Mouse (Mus musculus) midbrain, embryonic 14.5 days (tissue): ENCODE results near the gene Mtfmt. TPM values are rescaled to one million over a fixed set of nuclear protein-coding genes. Genes with fewer than 3 reads are reported as not detected.

Experiments
- ATAC-seq: fragments of 200-750 bp; cut with Nextera tagmentation; 2 replicates; pipeline ENCODE4 v1.8.0; 2017; ENCODE audit warnings: moderate number of reproducible peaks, moderate library complexity; ENCODE audit not compliant: low FRiP score, low TSS enrichment
- DNase-seq: peaks from one replicate; pipeline ENCODE4 v3.0.0-alpha.2; 2015
- H3K27ac ChIP-seq: fragments of 300-500 bp; sonication (generic); replicated peaks from 2 replicates; pipeline ENCODE4 v1.5.1; 2014; ENCODE audit warnings: mild to moderate bottlenecking, low read depth, low read length, moderate library complexity
- H3K27me3 ChIP-seq: fragments of 300-500 bp; sonication (generic); 2 replicates; pipeline ENCODE4 v1.6.1; 2014; ENCODE audit warnings: low read length, control low read depth, mixed read lengths; ENCODE audit not compliant: control insufficient read depth, insufficient read depth
- H3K36me3 ChIP-seq: fragments of 300-500 bp; sonication (generic); 2 replicates; pipeline ENCODE4 v1.6.1; 2014; ENCODE audit warnings: low read length, control low read depth; ENCODE audit not compliant: control insufficient read depth, insufficient read depth
- H3K4me1 ChIP-seq: fragments of 300-500 bp; sonication (generic); 2 replicates; pipeline ENCODE4 v1.6.1; 2014; ENCODE audit warnings: mild to moderate bottlenecking, antibody characterized with exemption, low read length, control low read depth; ENCODE audit not compliant: control insufficient read depth, insufficient read depth
- H3K4me2 ChIP-seq: fragments of 300-500 bp; sonication (generic); 2 replicates; pipeline ENCODE4 v1.6.1; 2014; ENCODE audit warnings: mild to moderate bottlenecking, low read length, moderate library complexity
- H3K4me3 ChIP-seq: fragments of 300-500 bp; sonication (generic); replicated peaks from 2 replicates; pipeline ENCODE4 v1.5.1; 2014; ENCODE audit warnings: low read depth, low read length
- H3K9ac ChIP-seq: fragments of 300-500 bp; sonication (generic); replicated peaks from 2 replicates; pipeline ENCODE4 v1.6.1; 2014; ENCODE audit warnings: mild to moderate bottlenecking, low read length, moderate library complexity
- H3K9me3 ChIP-seq: fragments of 300-500 bp; sonication (generic); 2 replicates; pipeline ENCODE4 v1.6.1; 2016; ENCODE audit warnings: low read length, control low read depth, mixed read lengths; ENCODE audit not compliant: control insufficient read depth
- WGBS: fragments of 180-500 bp; shearing (Covaris S2); extraction: QIAGEN DNeasy Blood & Tissue Kit; methylation state at CpG from one replicate; pipeline ENCODE4 v1.1.7; 2014; 5-methylcytosine and 5-hydroxymethylcytosine counted together
- polyA plus RNA-seq: library from polyadenylated mRNA; unstranded; fragments of >200 nt; fragmentation: Nextera tagmentation; extraction: Ambion mirVana; gene quantifications from 2 replicates; pipeline ENCODE4 v1.2.1, GENCODE M21; 2014

Mtfmt gene
- polyA plus RNA-seq, 1 experiment from 2014 or later, result 23.5 TPM

- no peaks in the 10 kb centered on the region for H3K4me1 ChIP-seq
- H3K4me2 ChIP-seq, result no peak overlapping the region
- H3K27me3 ChIP-seq, result no peaks in the 10 kb centered on the region
- DNase-seq (no peak), ATAC-seq (no peak)
- H3K4me3 ChIP-seq, result no peak overlapping the region
- no peaks in the 10 kb centered on the region for H3K9me3 ChIP-seq
- H3K9ac ChIP-seq, result no peak overlapping the region
- no peaks in the 10 kb centered on the region for H3K36me3 ChIP-seq
- 76% methylated on average over 3 of the region's 3 CpGs for WGBS
- H3K27ac ChIP-seq, result no peak overlapping the region
Observed at GRCm38 (mm10) chr9:65419633-65420032, 15.9 kb upstream of the Mtfmt start.

- no peak within 1 kb of the TSS for H3K4me2 ChIP-seq
- H3K9me3 ChIP-seq, result no peaks in the 10 kb centered on the region
- no peak for DNase-seq
- no peaks in the 10 kb centered on the region for H3K4me1 ChIP-seq
- H3K27me3 ChIP-seq, result no peaks in the 10 kb centered on the region
- H3K27ac ChIP-seq, result no peak within 1 kb of the TSS
- no peaks in the 10 kb centered on the region for H3K36me3 ChIP-seq
- no peak for ATAC-seq
- WGBS, result 86% methylated on average over 11 of the region's 11 CpGs
- no peak within 1 kb of the TSS for H3K4me3 ChIP-seq
- H3K9ac ChIP-seq, result no peak within 1 kb of the TSS
Observed at GRCm38 (mm10) chr9:65422760-65423501, 12.7 kb upstream of the Mtfmt start, which contains the start of gene Slc51b. Slc51b (minus strand) TSS chr9:65422955.

- Histone ChIP-seq H3K4me2 (no peak overlapping the region), H3K9ac (no peak overlapping the region), H3K4me3 (no peak overlapping the region), H3K27me3 (no peaks in the 10 kb centered on the region), H3K36me3 (no peaks in the 10 kb centered on the region), H3K9me3 (no peaks in the 10 kb centered on the region), H3K4me1 (no peaks in the 10 kb centered on the region), H3K27ac (no peak overlapping the region)
- 58% methylated on average over 3 of the region's 3 CpGs for WGBS
- DNase-seq (no peak), ATAC-seq (no peak)
Observed at GRCm38 (mm10) chr9:65424393-65424792, 11.2 kb upstream of the Mtfmt start.

DNA sequence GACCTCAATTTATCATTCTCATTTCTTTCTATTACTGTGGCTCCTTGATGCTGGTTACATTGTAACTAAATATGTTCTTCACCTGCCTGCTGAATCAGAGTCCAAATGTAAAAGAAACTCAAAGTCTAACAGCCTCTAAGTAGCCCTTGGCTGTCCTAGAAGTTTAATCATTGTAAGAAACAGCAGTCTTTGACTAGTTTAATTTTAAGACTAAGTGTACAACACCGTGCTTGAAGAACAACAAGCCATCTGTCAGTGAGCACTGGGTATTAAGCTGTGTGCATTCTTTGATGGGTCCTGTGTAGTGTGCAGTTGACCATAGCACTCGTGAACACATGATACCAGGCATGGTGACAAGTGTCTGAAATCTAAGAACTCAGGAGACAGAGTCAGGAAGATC lies 8.1 kb upstream of the Mtfmt start:
- 68% methylated on average over 2 of the region's 2 CpGs for WGBS
- Histone ChIP-seq H3K27ac (no peak overlapping the region), H3K9me3 (no peaks in the 10 kb centered on the region), H3K4me3 (no peak overlapping the region), H3K4me2 (no peak overlapping the region), H3K36me3 (no peaks in the 10 kb centered on the region), H3K27me3 (no peaks in the 10 kb centered on the region), H3K4me1 (no peaks in the 10 kb centered on the region), H3K9ac (no peak overlapping the region)
- DNase-seq, result no peak
- no peak for ATAC-seq

- ATAC-seq, result no peak
- Histone ChIP-seq H3K9me3 (no peaks in the 10 kb centered on the region), H3K4me3 (no peak overlapping the region), H3K4me1 (no peaks in the 10 kb centered on the region), H3K27ac (no peak overlapping the region), H3K4me2 (no peak overlapping the region), H3K36me3 (no peaks in the 10 kb centered on the region), H3K27me3 (no peaks in the 10 kb centered on the region), H3K9ac (no peak overlapping the region)
- no peak for DNase-seq
- 89% methylated on average over 5 of the region's 5 CpGs for WGBS
Observed at GRCm38 (mm10) chr9:65428003-65428402, 7.6 kb upstream of the Mtfmt start.

DNA sequence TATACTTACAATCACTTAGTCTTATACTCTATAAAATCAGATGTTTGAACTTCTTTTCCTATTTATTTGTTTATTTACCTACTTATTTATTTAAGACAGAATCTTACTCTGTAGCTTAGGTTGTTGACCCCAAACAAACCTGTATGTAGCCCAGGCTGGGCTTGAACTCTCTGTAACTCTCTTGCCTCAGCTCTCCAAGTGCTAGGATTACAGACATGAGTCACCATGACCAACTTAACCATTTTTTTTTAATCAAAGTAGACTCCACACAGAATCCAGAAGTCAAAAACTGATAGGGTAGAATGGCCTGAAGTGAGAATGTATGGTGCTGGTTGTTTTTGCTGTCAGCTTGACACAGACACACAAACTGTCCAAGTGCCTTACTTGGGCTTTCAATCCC lies 5.2 kb upstream of the Mtfmt start:
- no peak overlapping the region for H3K9ac ChIP-seq
- ATAC-seq (no peak), DNase-seq (no peak)
- H3K27me3 ChIP-seq, result no peaks in the 10 kb centered on the region
- H3K4me1 ChIP-seq, result no peaks in the 10 kb centered on the region
- H3K9me3 ChIP-seq, result no peaks in the 10 kb centered on the region
- H3K27ac ChIP-seq, result no peak overlapping the region
- no peaks in the 10 kb centered on the region for H3K36me3 ChIP-seq
- H3K4me3 ChIP-seq, result no peak overlapping the region
- H3K4me2 ChIP-seq, result no peak overlapping the region

GRCm38 (mm10) chr9:65430921-65431320 lies 4.7 kb upstream of the Mtfmt start:
- Histone ChIP-seq H3K9me3 (no peaks in the 10 kb centered on the region), H3K4me3 (no peak overlapping the region), H3K9ac (no peak overlapping the region), H3K27ac (no peak overlapping the region), H3K27me3 (no peaks in the 10 kb centered on the region), H3K4me1 (no peaks in the 10 kb centered on the region), H3K36me3 (no peaks in the 10 kb centered on the region), H3K4me2 (no peak overlapping the region)
- 83% methylated on average over 5 of the region's 5 CpGs for WGBS
- ATAC-seq, result no peak
- DNase-seq, result no peak

GRCm38 (mm10) chr9:65432236-65432635 lies 3.3 kb upstream of the Mtfmt start:
- no peak overlapping the region for H3K4me2 ChIP-seq
- peaks cover 6% of the 10 kb centered on the region for H3K4me1 ChIP-seq
- WGBS, result 1% methylated on average over 3 of the region's 3 CpGs
- H3K27me3 ChIP-seq, result no peaks in the 10 kb centered on the region
- H3K9me3 ChIP-seq, result no peaks in the 10 kb centered on the region
- DNase-seq, result peak; percentile 88
- no peaks in the 10 kb centered on the region for H3K36me3 ChIP-seq
- H3K4me3 ChIP-seq, result no peak overlapping the region
- ATAC-seq, result no peak
- H3K9ac ChIP-seq, result no peak overlapping the region
- H3K27ac ChIP-seq, result no peak overlapping the region

- WGBS, result 64% methylated on average over 5 of the region's 5 CpGs
- no peak overlapping the region for H3K4me3 ChIP-seq
- peak; percentile 22 for DNase-seq
- H3K4me2 ChIP-seq, result no peak overlapping the region
- peaks cover 6% of the 10 kb centered on the region for H3K4me1 ChIP-seq
- no peak overlapping the region for H3K27ac ChIP-seq
- peaks cover under 1% of the 10 kb centered on the region; the same call in 1 of the 2 replicates for H3K36me3 ChIP-seq
- no peaks in the 10 kb centered on the region for H3K9me3 ChIP-seq
- ATAC-seq, result no peak
- H3K27me3 ChIP-seq, result no peaks in the 10 kb centered on the region
- no peak overlapping the region for H3K9ac ChIP-seq
Observed at GRCm38 (mm10) chr9:65434140-65434539, 1.4 kb upstream of the Mtfmt start.
